Mouse (Mus musculus) embryonic fibroblast, embryonic 13.5 days (primary cell): ENCODE measurements around the gene Ggact.

Experiments
- CTCF ChIP-seq: IDR thresholded peaks from 2 replicates; pipeline ENCODE4 v1.5.1; 2011; ENCODE audit warnings: mild to moderate bottlenecking, control low read depth, low read length, moderate library complexity, borderline replicate concordance; ENCODE audit not compliant: insufficient read depth
- POLR2A ChIP-seq: IDR thresholded peaks from 2 replicates; pipeline ENCODE4 v1.6.1; 2011; ENCODE audit warnings: low read depth, mild to moderate bottlenecking, control low read depth, low read length, moderate library complexity

GRCm38 (mm10) chr14:122865462-122866129 lies 48.0 kb downstream of the Ggact start:
- TF ChIP-seq CTCF, result no peak
- TF ChIP-seq POLR2A, result no peak
